25 mouse cellular contexts compared by ENCODE assay signal in genomic region chr14:62842976-62843375, GRCm38 (mm10). TPM values are rescaled to one million over a fixed set of nuclear protein-coding genes. Genes with fewer than 3 reads are reported as not detected.
DNase-seq lines count a peak whose midpoint lies in the region; ATAC-seq and TF ChIP-seq lines count a peak whose summit lies in the region.
"Had no signal": no experiment of that assay in that cellular context is flagged by ENCODE, and none has a peak within 500 bp of the region (broad histone marks: within the 10 kb centered on the region; RNA-seq: fewer than 3 reads in every experiment).

No protein-coding gene starts in this region.

- H3K9ac ChIP-seq in midbrain, embryonic 11.5 days (ENCODE audit: low read length) = no peak overlapping the region
- no peak overlapping the region for H3K9ac ChIP-seq in hindbrain, embryonic 14.5 days
- H3K9ac ChIP-seq: embryonic facial prominence, embryonic 15.5 days; limb, embryonic 12.5 days had no signal

- no peak for ATAC-seq in midbrain, embryonic 11.5 days (ENCODE audit: low FRiP score)
- no peak for ATAC-seq in hindbrain, embryonic 14.5 days (ENCODE audit: low FRiP score)
- ATAC-seq: CD4-positive, CD25-positive, alpha-beta regulatory T cell, adult 4 months; forebrain, embryonic 14.5 days; intestine, embryonic 16.5 days; lung, postnatal 0 days; midbrain, embryonic 16.5 days had no signal

- H3K4me2 ChIP-seq in midbrain, embryonic 11.5 days = no peak overlapping the region
- no peak overlapping the region for H3K4me2 ChIP-seq in hindbrain, embryonic 14.5 days (replicated peaks)
- H3K4me2 ChIP-seq: embryonic facial prominence, embryonic 15.5 days; limb, embryonic 12.5 days; liver, embryonic 11.5 days had no signal

- no peaks in the 10 kb centered on the region for H3K27me3 ChIP-seq in midbrain, embryonic 11.5 days (ENCODE audit: control insufficient read depth, insufficient read depth, low read length)
- no peaks in the 10 kb centered on the region for H3K27me3 ChIP-seq in midbrain, embryonic 10.5 days (ENCODE audit: low read depth, poor library complexity, severe bottlenecking)
- H3K27me3 ChIP-seq in limb, embryonic 10.5 days (ENCODE audit: low read depth, poor library complexity, severe bottlenecking) = no peaks in the 10 kb centered on the region
- no peaks in the 10 kb centered on the region for H3K27me3 ChIP-seq in hindbrain, embryonic 14.5 days (ENCODE audit: control insufficient read depth, insufficient read depth, low read length)
- H3K27me3 ChIP-seq: embryonic facial prominence, embryonic 15.5 days; limb, embryonic 12.5 days had no signal

- H3K9me3 ChIP-seq in midbrain, embryonic 11.5 days (ENCODE audit: control insufficient read depth, low read length) = no peaks in the 10 kb centered on the region
- 0 out of 2 replicates have a peak, but pooled peaks cover 8% of the 10 kb centered on the region for H3K9me3 ChIP-seq in midbrain, embryonic 10.5 days (replicated peaks)
- no peaks in the 10 kb centered on the region for H3K9me3 ChIP-seq in limb, embryonic 10.5 days (replicated peaks)
- H3K9me3 ChIP-seq in hindbrain, embryonic 14.5 days (ENCODE audit: control insufficient read depth, low read length) = 0 out of 2 replicates have a peak, but pooled peaks cover 7% of the 10 kb centered on the region
- H3K9me3 ChIP-seq: embryonic facial prominence, embryonic 15.5 days had no signal

- peak overlapping the region; percentile 92 for H3K27ac ChIP-seq in gastrocnemius, adult 2 months
- H3K27ac ChIP-seq in midbrain, embryonic 11.5 days (ENCODE audit: low read depth, low read length) = no peak overlapping the region
- H3K27ac ChIP-seq in midbrain, embryonic 10.5 days (replicated peaks) = no peak overlapping the region
- peak overlapping the region; percentile 39; the same call in 1 of the 2 replicates for H3K27ac ChIP-seq in limb, embryonic 10.5 days
- H3K27ac ChIP-seq in hindbrain, embryonic 14.5 days = no peak overlapping the region
- H3K27ac ChIP-seq: limb, embryonic 12.5 days had no signal

- H3K36me3 ChIP-seq in midbrain, embryonic 11.5 days (ENCODE audit: control insufficient read depth, insufficient read depth, low read length) = no peaks in the 10 kb centered on the region
- H3K36me3 ChIP-seq in midbrain, embryonic 10.5 days = peaks cover 16% of the 10 kb centered on the region
- peaks cover 14% of the 10 kb centered on the region for H3K36me3 ChIP-seq in limb, embryonic 10.5 days
- no peaks in the 10 kb centered on the region for H3K36me3 ChIP-seq in hindbrain, embryonic 14.5 days (replicated peaks; ENCODE audit: control insufficient read depth, insufficient read depth)
- H3K36me3 ChIP-seq: embryonic facial prominence, embryonic 15.5 days had no signal

- TF ChIP-seq CTCF in gastrocnemius, adult 2 months (IDR thresholded peaks at IDR 0.05) = no peak

- 66% methylated on average over 2 of the region's 2 CpGs for WGBS in midbrain, embryonic 11.5 days
- 81% methylated on average over 2 of the region's 2 CpGs for WGBS in midbrain, embryonic 10.5 days
- 74% methylated on average over 2 of the region's 2 CpGs for WGBS in limb, embryonic 10.5 days
- WGBS in hindbrain, embryonic 14.5 days = 81% methylated on average over 2 of the region's 2 CpGs

- no peak for DNase-seq in gastrocnemius, adult 2 months
- no peak for DNase-seq in gastrocnemius, postnatal 10 days
- peak; percentile 41 for DNase-seq in midbrain, embryonic 11.5 days (ENCODE audit: low spot score, missing footprints)
- no peak for DNase-seq in midbrain, embryonic 10.5 days (ENCODE audit: low spot score)
- DNase-seq in limb, embryonic 10.5 days (ENCODE audit: low spot score) = no peak
- no peak for DNase-seq in hindbrain, embryonic 14.5 days (ENCODE audit: low spot score)
- DNase-seq in thymus, postnatal 4 days = no peak
- DNase-seq: adrenal gland, postnatal 25 days; cerebellum, adult 9-10 months; embryo, embryonic 11 days; gastrocnemius, postnatal 36 days; kidney, adult 8-10 months; kidney, postnatal 14 days; lung, adult 18-20 months; right cerebral cortex, postnatal 25 days; thymus, adult 18-20 months; thymus, postnatal 25 days had no signal

- peaks cover 7% of the 10 kb centered on the region; the same call in 1 of the 2 replicates for H3K4me1 ChIP-seq in midbrain, embryonic 11.5 days (ENCODE audit: control insufficient read depth, insufficient read depth, low read length)
- peaks cover 54% of the 10 kb centered on the region for H3K4me1 ChIP-seq in midbrain, embryonic 10.5 days
- H3K4me1 ChIP-seq in limb, embryonic 10.5 days = peaks cover 63% of the 10 kb centered on the region
- peaks cover 19% of the 10 kb centered on the region for H3K4me1 ChIP-seq in hindbrain, embryonic 14.5 days (replicated peaks; ENCODE audit: control insufficient read depth, insufficient read depth, low read length)

- intact Hi-C loops in gastrocnemius, adult 2 months (cut with DNase I) = no loop called here

- no peak overlapping the region for H3K4me3 ChIP-seq in gastrocnemius, adult 2 months
- H3K4me3 ChIP-seq in midbrain, embryonic 11.5 days (ENCODE audit: low read depth, low read length) = no peak overlapping the region
- no peak overlapping the region for H3K4me3 ChIP-seq in midbrain, embryonic 10.5 days
- no peak overlapping the region for H3K4me3 ChIP-seq in limb, embryonic 10.5 days
- no peak overlapping the region for H3K4me3 ChIP-seq in hindbrain, embryonic 14.5 days (replicated peaks; ENCODE audit: low read length)
- H3K4me3 ChIP-seq: embryonic facial prominence, embryonic 15.5 days; limb, embryonic 12.5 days had no signal

RNA-seq across cellular contexts. Expression of gene Wdfy2, which starts 5.5 kb away (rescaled TPM):
- total RNA-seq in gastrocnemius, adult 2 months (2021) = 1 to 10 TPM; 8.0 TPM
- 10 to 100 TPM in 1 of 2 experiments, 1 to 10 TPM in 1; 8.9 to 10.1 TPM for total RNA-seq in gastrocnemius, postnatal 10 days (2021)
- polyA plus RNA-seq in midbrain, embryonic 11.5 days (2014; fragmentation: Nextera tagmentation; extraction: Ambion mirVana) = 14.9 and 15.9 TPM in 2 replicates
- polyA plus RNA-seq in midbrain, embryonic 10.5 days (2016; fragmentation: Nextera tagmentation; extraction: Ambion mirVana) = 14.8 and 15.5 TPM in 2 replicates
- polyA plus RNA-seq in limb, embryonic 10.5 days (2016; fragmentation: Nextera tagmentation; extraction: Ambion mirVana) = 11.9 and 12.7 TPM in 2 replicates
- 11.0 and 12.0 TPM in 2 replicates for polyA plus RNA-seq in hindbrain, embryonic 14.5 days (2014; fragmentation: Nextera tagmentation; extraction: Ambion mirVana)

Comparison
In these comparisons a context has a peak if more than half of its experiments do, and no peak if none do; other contexts are left out.
1. H3K27ac ChIP-seq: peak in gastrocnemius, adult 2 months (single experiment) and limb, embryonic 10.5 days (single experiment); none in midbrain, embryonic 11.5 days (single experiment), midbrain, embryonic 10.5 days (single experiment) and hindbrain, embryonic 14.5 days (single experiment).